Mouse (Mus musculus) kidney, postnatal 10 days (tissue): ENCODE results near the gene Appbp2.
"Not testable (repeated sequence)": the region's sequence is repeated elsewhere in the genome, so short reads cannot be mapped to it uniquely, and the experiment has no call there.

Experiments used
- DNase-seq: peaks from one replicate; pipeline ENCODE4 v3.0.0; 2021; ENCODE audit warnings: mixed read lengths

Appbp2 gene

DNA sequence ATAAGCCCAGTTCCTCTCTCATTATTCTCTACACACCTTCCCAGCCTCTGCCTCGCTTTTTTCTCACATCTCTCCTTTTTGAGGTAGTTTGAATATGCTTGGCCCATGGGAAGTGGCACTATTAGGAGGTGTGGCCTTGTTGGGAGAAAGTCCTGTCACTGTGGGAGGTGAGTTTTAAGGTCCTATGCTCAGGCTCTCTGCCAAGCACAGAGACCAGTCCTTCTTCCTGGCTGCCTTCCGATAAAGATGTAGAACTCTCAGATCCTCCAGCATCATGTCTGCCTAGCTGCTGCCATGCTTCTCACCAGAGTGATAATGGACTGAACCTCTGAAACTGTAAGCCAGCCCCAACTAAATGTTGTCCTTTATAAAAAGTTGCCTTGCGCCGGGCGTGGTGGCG is 12.4 kb downstream of the Appbp2 start:
- peak; percentile 9 for DNase-seq

DNA sequence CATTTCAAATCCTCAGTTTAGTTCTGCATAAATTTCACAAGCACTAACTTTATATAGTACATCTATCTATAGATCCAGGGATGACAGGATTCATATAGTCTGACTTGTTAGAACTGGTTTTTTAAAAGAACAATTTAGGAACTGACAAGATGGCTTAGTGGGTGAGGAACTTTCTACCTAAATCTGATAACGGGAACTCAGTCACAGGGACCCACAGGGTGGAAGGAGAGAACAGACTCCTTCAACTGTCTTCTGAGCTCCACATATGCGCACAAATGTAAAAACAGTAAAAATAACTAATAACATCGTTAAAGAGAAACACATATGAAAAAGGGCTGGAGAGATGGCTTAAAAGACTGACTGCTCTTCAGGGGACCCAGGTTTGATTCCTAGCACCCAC is 15.9 kb downstream of the Appbp2 start:
- DNase-seq: no peak

DNA sequence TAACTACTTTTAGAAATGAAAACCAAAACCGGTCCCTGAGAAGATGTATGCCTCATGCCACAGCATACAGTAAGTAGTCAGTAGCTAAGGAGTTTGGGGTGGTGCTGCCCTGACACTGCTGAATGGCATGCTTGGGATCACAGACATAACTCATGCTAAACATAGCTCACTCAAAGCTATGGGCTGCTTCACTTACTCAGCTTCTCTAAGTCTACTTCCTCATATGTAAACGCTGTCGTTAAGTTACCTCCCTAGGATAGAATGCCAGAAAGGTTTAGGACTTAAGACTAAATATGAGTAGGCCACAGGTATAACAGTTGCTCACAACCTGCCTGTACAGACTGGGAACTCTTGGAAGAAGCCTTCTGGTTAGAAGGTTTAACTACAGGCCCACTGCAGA is 20.3 kb downstream of the Appbp2 start:
- DNase-seq: no peak

DNA sequence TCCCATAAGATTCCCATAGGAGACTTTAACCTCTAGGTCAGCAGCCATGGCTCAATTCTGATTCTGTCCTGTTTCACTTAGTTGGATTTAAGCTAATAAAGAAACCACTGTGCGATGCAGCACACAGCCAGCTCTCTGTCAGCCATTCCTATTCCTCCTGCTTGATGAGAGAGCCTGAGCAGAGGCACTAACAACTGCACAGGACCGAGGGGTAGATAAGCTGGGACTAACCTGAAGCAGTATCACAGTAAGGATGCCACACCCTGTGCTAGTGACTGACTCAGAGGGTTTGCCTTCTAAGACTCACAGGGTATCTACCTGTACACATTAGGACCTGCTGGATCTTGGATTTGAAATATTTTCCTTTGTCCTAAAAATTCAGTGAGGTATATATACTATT is 21.7 kb downstream of the Appbp2 start:
- DNase-seq: no peak

DNA sequence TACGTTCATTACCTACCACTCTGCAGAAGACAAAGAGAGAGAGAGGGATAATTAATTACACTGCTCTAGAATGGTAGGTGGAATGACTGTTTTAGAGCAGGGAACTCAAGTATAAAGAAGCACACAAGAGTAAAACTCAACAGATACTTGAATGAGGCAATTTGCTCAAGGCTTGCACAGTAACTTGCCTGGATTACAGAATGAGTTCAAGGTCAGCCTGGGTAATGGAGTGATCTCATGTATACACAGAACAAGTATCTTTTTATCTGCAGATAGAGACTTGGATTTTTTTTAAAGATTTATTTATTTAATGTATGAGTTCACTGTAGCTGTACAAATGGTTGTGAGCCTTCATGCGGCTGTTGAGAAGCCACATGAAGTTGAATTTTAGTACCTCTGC is 23.8 kb downstream of the Appbp2 start:
- no peak for DNase-seq

DNA sequence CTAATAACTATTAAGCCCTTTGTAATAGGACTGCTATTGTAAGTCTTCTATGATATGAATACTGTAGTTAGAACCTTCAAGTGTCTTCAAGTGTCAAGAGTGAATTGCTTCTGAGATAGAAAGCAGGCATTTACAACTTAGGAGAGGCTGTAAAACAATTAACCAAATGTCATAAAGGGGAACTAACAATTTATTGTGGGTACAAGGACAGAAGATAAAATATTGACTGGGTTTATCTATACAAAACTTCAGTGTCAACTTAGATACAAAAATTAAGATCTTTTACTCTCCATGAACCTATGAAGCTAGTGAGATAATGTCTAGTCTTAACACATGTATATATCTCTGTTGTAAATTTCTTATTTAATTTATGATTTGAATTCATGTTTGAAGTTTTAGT is 28.7 kb downstream of the Appbp2 start:
- DNase-seq: no peak

DNA sequence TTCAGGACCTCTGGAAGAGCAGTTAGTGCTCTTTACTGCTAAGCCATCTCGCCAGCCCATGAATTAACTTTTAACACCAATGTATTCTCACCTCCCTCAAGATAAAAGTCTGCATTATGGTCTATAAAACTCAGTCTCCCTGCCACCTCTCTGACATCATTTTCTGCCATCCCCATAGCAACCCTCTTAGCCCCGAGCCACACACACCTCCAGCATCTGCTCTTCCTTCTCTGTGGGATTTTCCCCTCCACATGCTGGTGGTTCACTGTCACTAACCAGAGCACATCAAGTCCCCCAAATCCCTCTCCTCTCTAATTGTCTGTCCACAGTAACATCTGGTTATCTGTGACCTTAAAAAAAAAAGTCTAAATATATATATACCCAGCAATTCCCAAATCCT is 36.0 kb downstream of the Appbp2 start:
- no peak for DNase-seq

DNA sequence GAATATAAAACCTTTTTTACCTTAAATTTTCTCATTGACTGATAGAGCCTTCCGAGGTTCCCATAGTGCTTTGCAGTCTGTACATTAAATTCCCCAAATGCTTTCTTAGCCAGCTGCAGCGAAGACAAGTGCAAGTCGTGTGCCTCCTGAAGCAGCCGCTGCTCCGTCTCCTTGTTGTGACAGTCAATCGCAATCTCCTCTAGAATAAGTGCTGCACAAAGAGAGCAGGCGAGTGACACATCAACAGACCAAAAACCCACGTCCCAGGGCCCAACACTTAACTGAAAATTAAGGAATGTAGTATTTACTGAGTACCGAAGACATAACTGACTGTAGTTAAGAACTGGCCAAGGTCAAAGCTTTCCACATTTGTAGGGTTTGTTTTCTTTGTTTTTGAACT is 38.9 kb downstream of the Appbp2 start:
- no peak for DNase-seq

DNA sequence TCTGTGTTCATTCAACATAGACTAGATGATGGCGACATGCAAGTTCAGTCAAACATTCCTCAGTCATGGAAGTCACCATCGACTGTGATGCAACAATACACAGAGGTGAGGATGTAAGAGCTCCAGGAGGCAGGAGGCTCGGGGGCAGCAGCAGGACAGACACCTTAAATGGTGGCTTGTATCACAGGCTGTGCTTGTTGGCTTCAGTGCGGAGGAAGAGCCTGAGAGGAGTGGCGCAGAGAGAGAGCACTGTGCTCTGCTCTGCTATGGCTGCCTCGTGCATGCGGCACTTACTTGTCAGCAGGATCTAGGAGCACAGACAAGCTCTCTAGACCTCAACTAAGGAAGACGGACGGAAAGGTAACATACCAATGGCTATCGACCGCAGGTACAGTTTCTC is 40.7 kb downstream of the Appbp2 start:
- DNase-seq: no peak

DNA sequence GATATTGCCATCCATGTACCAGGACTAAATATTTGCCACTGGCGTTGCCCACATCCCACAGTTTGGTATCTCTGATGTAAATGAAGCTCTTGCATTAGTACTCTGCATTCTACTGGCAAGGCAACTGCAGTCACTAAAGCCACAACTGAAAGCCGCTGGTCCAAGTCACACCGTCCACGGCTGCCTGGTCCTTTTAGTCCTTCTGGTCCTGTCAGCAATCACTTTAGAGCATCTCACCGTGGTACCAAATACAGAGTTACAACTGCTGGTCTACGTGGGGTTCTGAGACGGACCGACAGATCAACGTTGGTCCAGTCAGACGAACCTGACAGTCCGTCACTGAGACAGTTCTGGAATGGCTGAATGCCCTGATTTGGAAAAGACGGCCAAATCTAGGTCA is 44.2 kb downstream of the Appbp2 start:
- no peak for DNase-seq

DNA sequence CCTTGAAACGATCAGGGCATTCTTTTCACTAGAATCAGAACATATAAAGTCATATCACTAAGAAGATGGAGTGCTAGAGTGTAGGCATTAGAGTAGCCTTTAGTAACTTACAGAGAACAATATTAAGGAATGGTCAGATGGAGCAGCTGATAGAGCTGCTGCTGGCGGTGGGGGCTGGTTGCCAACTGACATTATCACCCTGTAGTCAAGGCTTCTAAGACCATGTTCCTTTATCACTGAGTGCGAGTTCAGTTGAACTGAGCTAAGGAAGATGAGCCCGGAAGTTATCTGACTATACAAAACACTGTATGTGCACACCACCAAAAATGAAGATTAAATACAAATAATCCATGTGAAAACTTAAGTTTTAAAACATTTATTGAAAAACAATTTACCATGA is 45.8 kb downstream of the Appbp2 start:
- no peak for DNase-seq

DNA sequence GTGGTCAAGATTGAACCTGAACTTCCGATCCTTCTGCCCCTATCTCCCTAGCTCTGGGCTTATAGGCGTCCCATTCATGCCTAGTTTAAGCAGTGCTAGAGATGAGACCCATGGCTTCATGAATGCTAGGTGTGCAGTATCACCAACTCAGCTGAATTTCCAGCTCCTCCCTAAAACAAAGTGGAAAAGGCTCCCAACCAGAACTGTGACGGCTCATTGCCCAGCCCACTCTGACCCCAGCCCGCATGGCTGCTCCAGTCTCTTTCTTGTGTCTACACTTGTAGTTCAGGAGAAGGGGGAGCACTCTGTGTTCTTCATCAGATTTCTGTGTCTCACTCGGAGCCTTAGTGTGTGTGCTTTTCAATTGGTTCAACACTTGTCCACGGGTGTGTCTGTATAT is 50.1 kb downstream of the Appbp2 start:
- DNase-seq: peak; percentile 14

DNA sequence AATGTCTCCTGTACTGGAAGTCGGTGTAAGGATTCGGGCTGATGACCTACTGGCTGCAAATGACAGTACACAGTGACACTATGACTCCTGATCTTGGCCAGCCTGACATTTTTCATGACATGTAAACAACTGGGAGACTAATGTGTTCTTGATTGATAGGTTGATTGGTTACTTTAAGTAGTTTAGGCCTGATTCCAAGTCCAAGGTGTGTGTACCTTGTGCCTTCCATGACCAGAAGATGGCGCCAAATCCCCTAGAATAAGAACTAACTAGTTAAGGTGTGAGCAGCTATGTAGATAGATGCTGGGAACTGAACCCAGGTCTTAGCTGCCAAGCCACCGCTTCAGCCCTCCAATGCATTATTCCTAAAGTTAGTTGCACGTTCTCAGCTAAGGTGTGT is 50.8 kb downstream of the Appbp2 start:
- DNase-seq: peak; percentile 61

DNA sequence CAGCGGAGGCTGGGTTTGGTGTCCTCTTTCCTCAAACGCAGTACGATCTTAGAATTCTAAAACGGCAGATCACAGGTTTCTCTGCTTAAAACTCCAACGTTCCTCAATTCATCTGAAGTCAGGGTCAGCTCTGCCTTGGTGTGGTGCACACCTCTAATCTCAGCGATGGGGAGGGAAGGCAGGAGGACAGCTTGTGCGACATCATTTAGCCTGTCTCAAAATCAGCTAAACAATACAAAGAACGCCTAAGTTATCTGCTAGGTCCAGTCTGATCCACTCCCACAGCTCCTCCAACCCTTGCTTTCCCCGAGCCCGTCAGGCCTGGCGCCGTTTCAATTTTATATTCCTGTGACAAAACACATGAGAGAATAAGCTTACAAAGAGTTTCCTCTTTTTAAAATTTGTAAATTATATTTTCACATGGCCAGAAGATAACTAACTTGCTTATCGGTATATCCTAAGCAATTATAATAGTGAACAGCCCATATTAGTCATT is 51.6 kb downstream of the Appbp2 start:
- DNase-seq: peak; percentile 52

DNA sequence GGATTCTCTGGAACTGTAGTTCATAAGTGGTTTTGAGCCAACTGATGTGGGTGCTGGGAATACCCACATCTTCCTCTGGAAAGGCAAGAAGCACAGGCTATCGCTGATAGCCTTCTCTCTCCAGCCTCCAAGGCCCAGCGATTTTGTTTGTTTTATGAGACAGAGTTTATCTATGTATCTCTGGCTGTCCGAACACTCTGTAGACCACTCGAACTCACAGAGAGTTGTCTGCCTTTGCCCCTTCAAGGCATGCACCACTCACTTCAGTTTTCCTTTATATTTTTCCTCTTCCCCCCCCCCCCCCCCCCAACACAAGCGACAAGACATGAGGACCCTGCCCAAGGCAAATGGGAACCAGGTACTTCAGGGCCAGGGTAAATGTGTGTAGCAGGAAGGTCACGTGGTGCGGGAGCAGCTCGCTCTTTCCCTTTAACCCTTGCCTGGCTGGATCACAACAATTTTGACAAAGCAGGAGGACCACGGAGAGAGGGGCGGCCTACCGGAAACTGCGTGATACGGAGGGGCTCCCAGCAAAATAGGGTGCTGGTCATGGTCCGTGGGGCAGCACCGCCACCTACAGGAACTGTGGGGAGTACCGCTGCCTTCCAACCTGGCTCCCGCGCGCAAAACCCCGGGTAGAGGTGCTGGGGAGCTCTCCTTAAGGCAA is 52.2 kb downstream of the Appbp2 start:
- peak; percentile 83 for DNase-seq

DNA sequence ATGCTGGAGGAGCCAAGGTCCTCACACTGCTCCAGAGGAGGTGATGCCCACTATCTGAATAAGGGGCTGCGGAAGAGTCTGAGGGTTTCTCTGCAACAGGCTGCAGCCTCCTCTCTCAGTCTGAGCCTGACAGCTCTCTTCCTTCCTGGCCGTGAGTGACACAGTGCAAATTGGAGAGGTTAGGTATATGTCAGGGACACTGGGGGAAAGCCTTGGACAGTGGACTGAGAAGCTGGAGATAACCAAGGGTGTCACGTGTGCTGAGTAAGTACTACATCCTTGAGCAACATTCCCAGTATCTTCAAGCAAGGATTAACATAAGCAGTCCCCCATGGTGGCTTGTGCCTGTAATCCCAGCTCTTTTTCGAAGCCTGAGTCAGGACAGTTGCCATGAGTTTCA is 56.5 kb downstream of the Appbp2 start:
- no peak for DNase-seq

DNA sequence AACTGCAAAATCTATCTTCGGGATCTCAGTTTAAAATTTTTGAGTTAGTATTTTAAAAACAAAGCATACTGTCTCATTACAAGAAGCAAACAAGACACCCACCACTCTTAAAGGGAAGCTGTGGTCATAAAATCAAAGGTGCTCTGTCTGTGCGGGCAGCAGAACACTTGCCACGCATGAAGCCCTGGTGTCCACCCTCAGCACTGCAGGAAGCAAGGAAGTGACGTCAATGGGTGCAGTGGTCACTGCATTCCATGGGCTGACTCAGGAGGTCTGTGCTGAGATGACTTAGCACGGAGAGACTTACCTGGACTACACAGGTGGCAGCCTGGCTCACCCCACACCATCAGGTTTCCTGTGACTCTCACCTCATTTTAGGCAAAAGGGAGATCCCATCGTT is 57.2 kb downstream of the Appbp2 start:
- no peak for DNase-seq

DNA sequence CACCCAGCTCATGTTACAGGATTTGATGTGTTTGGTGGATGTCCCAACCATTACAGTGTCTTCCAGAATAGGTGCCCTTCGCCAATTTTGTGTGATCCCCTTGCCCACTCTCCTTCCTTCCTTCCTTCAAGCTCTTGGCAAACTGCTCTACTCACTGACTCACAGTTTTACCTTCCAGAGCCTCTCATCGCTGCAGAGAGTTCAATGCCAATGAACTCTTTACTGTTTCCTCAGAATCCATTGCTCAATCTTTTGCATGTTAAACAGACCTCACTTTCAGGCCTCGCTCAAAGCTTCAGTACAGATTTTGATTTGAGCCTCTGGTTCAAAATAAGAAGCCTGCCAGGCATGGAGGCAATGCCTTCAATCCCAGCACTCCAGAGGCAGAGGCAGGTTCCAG is 59.0 kb downstream of the Appbp2 start:
- DNase-seq: no peak

DNA sequence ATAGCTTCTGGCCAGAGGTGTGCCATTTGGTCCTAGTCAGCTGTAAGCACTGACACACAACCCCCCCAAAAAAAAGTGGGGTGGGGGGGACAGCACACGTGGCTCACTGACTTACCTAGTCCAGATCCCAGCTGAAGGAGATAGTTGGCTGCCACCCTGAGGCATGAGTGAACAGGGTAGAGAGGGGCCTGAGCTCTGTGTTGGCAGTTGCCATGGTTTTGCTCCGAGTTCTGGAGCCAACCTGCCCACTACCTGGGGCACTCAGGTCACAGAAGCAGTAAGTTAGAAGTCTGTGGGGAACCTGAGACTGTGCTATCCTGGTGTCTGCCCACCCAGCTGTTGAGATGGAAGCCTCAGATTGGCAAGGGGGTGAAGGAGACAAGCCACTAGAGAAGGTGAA is 64.1 kb downstream of the Appbp2 start:
- DNase-seq: no peak

DNA sequence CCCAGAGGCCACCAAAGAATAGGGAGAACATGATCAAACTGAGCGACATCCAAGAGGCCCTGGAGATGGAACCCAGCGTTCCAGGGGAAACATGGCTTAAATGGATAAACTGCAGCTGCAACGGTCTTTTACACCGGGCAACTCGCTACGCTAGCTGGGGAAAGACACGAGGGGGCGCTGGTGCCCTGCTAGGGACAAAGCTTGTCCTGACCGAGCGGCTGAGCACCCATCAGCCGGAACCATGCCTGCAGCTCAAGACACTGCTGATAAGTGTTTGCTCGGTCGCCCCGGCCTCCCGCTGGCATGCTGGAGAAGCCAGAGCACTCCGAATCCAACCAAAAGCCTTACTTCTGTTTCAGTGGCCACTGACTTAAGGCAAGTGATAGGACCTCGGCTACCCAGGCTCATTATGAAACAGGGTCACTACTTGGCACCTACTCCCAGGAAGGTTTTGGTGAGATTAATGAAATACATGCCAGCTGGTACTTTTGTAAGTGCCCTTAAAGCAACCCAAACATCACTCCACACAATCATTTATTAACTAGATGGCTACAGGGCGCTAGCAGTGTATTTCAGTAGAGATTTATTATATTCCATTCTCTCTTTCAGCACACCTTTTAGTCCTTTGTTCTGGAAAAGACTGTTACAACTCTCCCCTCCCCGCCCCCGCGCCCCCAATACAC is 64.7 kb downstream of the Appbp2 start, which contains the start of gene 1700125H20Rik:
Gene 1700125H20Rik (plus strand): TSS at position 347 of the 683 bp plus-strand sequence.
- DNase-seq: peak; percentile 96

DNA sequence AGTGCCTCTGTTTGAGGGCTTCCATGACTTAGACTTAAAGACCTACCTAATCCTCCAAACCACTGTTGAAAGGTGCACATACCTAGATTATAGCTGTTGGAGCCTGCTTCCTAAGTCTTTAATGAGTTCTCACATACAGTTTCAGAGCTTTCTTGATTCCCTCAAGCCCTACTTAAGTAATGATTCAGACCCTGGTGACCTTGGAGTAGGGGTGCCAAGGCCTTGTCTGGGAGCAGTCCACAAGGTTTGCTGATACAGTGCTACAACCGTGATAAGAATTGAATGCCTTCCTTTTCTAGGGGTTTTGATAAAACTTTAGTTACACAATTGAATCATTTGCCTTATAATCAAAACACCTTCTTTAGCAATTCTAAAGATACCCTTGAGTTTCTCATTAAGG is 67.4 kb downstream of the Appbp2 start:
- no peak for DNase-seq

DNA sequence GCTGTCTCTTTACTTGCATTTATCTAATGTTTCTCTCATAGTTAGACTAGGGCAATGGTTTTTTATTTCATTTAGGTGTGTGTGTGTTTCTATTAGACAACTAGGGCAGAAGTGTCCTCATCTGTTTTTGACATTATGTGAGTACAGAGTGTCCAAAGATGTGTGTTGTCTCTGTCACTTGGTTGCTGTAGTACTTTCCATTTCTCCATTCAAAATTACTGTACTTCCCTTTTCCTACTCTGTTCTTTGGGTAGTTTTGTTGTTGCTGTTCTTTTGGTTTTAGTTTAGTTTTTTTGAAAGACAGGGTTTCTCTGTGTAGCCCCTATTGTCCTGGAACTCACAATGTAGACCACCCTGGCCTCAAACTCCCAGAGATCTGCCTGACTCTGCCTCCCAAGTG is 70.6 kb downstream of the Appbp2 start:
- no peak for DNase-seq

DNA sequence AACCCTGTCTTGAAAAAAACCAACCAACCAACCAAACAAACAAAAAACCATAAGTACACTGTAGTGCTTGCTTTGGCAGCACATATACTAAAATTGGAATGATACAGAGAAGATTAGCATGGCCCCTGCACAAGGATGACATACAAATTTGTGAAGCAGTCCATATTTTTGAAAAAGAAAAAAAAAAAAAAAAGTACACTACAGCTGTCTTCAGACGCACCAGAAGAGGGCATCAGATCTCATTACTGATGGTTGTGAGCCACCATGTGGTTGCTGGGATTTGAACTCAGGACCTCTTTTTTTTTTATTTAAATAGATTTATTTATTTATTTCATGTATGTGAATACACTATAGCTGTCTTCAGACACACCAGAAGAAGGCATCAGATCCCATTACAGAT is 71.9 kb downstream of the Appbp2 start:
- not testable (repeated sequence) for DNase-seq

DNA sequence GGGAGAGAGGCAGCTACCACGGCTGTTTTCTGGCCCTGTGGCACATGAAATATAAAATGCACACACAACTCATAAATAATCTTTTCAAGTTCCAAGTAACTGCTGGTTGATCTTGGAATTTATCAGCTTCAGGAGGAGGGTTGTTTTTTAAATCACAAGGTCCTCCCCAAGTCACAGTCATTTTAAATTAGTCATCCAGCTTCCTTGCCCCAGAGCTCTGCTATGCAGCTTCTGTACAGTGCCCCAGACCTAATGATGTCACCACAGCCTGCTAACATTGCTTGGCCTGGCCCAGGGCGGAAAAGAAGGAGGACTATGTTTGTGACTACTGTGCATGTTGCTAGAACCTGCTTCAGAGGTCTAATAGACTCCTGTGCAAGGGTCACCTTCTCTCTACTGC is 77.6 kb downstream of the Appbp2 start:
- DNase-seq: no peak
